Mouse (Mus musculus) adrenal gland, adult (tissue): ENCODE data around the gene Slc16a14.

Experiments
- DNase-seq, 2 experiments: peaks; one replicate each; pipeline ENCODE4 v3.0.0; 2022 to 2023; ENCODE audit warnings: low spot score in 1 of 2; ENCODE audit not compliant: inconsistent age in 2 of 2

Gene Slc16a14

GRCm38 (mm10) chr1:84912571-84912970 is 22.4 kb downstream of the Slc16a14 start:
- DNase-seq: no peak

- no peak for DNase-seq
Observed at GRCm38 (mm10) chr1:84910177-84910804, 24.6 kb downstream of the Slc16a14 start.

GRCm38 (mm10) chr1:84904467-84904866 is 30.5 kb downstream of the Slc16a14 start:
- DNase-seq: no peak

- DNase-seq: peak; percentile 48 to 67
Observed at GRCm38 (mm10) chr1:84899156-84899555, 35.8 kb downstream of the Slc16a14 start.

- DNase-seq: no peak
Observed at GRCm38 (mm10) chr1:84897364-84897763, 37.6 kb downstream of the Slc16a14 start.

- no peak for DNase-seq
Observed at GRCm38 (mm10) chr1:84891746-84892145, 43.2 kb downstream of the Slc16a14 start.

- no peak for DNase-seq
Observed at GRCm38 (mm10) chr1:84890503-84890902, 44.4 kb downstream of the Slc16a14 start.

- no peak for DNase-seq
Observed at GRCm38 (mm10) chr1:84890005-84890393, 44.9 kb downstream of the Slc16a14 start.

GRCm38 (mm10) chr1:84889330-84890004 is 45.5 kb downstream of the Slc16a14 start:
- DNase-seq: no peak

GRCm38 (mm10) chr1:84885921-84886320 is 49.0 kb downstream of the Slc16a14 start:
- DNase-seq: no peak

GRCm38 (mm10) chr1:84885174-84885573 is 49.8 kb downstream of the Slc16a14 start:
- DNase-seq: peak in 1 of 2 experiments; percentile 68

- peak in 1 of 2 experiments; percentile 35 for DNase-seq
Observed at GRCm38 (mm10) chr1:84883889-84884288, 51.0 kb downstream of the Slc16a14 start.

- no peak for DNase-seq
Observed at GRCm38 (mm10) chr1:84882937-84883336, 52.0 kb downstream of the Slc16a14 start.

- DNase-seq: peak in 1 of 2 experiments; percentile 63
Observed at GRCm38 (mm10) chr1:84882066-84882532, 52.8 kb downstream of the Slc16a14 start.

GRCm38 (mm10) chr1:84881248-84882065 is 53.5 kb downstream of the Slc16a14 start:
- peak; percentile 79 to 90 for DNase-seq

- no peak for DNase-seq
Observed at GRCm38 (mm10) chr1:84879571-84880120, 55.3 kb downstream of the Slc16a14 start.

- no peak for DNase-seq
Observed at GRCm38 (mm10) chr1:84877590-84877989, 57.3 kb downstream of the Slc16a14 start.

- DNase-seq: no peak
Observed at GRCm38 (mm10) chr1:84872939-84873338, 62.0 kb downstream of the Slc16a14 start.

GRCm38 (mm10) chr1:84872105-84872504 is 62.8 kb downstream of the Slc16a14 start:
- DNase-seq: no peak

GRCm38 (mm10) chr1:84871131-84871530 is 63.8 kb downstream of the Slc16a14 start:
- DNase-seq: no peak

- DNase-seq: no peak
Observed at GRCm38 (mm10) chr1:84869498-84869897, 65.4 kb downstream of the Slc16a14 start.
